Mouse (Mus musculus) right cerebral cortex, postnatal 10 days (tissue): Measurements from ENCODE around the gene Aamp.

Experiments used
- DNase-seq, 2 experiments: peaks; one replicate each; pipeline ENCODE4 v3.0.0; 2021; ENCODE audit warnings: low spot score in 2 of 2

The Aamp gene

DNA sequence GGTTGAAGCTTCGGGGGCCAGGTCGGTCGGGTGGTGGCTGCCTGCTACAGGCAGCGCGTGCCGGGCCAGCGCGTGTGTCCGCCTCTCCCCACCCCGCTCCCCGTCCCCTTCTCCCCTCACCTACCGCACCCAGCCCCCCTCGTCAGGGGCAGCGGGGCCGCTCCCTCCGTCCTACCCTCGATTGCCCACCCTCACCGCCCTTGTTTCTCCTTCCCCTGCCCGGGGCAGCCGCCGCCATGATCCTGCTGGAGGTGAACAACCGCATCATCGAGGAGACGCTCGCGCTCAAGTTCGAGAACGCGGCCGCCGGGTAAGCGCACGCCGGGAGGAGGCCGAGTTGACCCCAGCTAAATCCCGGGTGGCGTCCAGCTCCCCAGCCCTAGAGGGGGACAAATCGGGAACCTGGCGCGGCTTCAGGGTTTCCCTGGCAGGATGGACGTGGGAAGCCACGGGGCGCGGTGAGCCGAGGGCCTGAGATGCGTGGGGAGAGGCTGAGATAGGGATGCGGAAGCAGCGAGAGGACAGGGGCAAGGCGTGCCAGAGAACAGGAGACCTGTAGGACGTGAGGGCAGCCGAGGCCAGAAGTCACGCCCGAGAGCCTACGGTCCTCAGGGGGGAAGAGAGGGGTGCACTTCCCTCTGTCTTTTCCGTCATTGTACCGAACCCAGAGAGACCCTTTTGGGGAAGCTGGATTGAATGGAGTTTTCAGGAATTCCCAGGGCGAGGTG lies 47.8 kb downstream of the Aamp start:
- DNase-seq: peak; percentile 56 to 65

DNA sequence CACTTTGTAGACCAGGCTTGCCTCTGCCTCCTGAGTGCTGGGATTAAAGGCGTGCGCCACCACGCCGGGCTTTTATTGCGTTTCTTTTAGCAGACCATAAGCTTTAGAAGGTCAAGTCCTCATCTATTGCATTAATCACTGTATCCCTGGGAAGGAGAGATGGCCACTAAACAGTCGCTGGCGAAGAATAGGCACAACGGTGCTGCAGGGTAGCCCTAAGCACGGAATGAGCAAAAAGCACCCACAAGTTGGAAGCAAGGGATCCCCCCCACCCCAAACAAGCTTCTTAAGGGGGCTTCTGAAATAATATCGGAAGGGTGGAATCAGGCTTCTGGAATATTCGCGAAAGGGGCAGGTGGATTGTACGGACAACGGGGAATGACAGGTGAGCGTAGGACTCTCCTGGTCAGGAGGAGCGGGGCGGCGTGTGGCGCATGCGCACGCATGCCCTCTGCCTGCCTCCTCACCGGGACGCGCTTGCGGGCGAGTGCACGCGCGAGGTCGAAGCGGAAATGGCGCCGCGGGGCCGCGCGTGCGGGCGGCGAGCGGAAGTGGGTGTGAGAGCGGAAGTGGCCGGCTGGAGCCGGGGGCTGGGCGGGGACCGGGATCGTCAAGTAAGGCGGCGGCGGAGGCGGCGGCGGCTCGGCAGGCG lies 48.5 kb downstream of the Aamp start, which contains the start of gene Arpc2:
Gene Arpc2 (plus strand): TSS at position 147 of the 652 bp plus-strand sequence.
- DNase-seq: peak; percentile 96 to 98

DNA sequence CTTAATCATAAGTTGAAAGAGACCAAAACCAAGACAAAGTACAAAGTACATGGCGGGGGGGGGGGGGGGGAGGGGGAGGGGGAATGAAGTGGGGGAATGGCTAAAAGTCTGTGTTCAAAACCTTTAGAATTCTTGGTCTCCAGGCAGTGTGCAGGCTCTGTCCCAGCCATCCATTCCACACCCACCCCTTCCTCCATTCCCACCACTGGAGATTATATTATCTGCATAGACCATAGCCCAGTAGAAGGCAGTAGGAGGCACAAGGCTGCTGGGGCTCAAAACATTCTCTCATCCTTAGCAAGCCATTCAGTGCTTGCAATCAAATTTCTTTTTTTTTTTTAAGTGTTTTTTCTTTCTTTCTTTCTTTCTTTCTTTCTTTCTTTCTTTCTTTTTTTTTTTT lies 53.5 kb downstream of the Aamp start:
- DNase-seq: no peak

- no peak for DNase-seq
Measured at GRCm38 (mm10) chr1:74229942-74230341, 54.6 kb downstream of the Aamp start.
